Mouse (Mus musculus): ENCODE results near the gene Sucnr1. TPM values are rescaled to one million over a fixed set of nuclear protein-coding genes. Genes with fewer than 3 reads are reported as not detected.
"Not testable (repeated sequence)": the region's sequence is repeated elsewhere in the genome, so short reads cannot be mapped to it uniquely, and the experiment has no call there.

Sucnr1 gene
- total RNA-seq, 2 experiments from 2014 or later: not detected

- intact Hi-C loops (cut with DNase I): no loop called here
- no peak overlapping the region for H3K27ac ChIP-seq
- no peak for DNase-seq (ENCODE audit: extremely low spot score in 1 of 2, low spot score in 2 of 2)
- no peak for TF ChIP-seq CTCF (IDR thresholded peaks at IDR 0.05)
- no peak overlapping the region for H3K4me3 ChIP-seq
These were observed 12.9 kb downstream of the Sucnr1 start for GRCm38 (mm10) chr3:60094386-60095156.

DNA sequence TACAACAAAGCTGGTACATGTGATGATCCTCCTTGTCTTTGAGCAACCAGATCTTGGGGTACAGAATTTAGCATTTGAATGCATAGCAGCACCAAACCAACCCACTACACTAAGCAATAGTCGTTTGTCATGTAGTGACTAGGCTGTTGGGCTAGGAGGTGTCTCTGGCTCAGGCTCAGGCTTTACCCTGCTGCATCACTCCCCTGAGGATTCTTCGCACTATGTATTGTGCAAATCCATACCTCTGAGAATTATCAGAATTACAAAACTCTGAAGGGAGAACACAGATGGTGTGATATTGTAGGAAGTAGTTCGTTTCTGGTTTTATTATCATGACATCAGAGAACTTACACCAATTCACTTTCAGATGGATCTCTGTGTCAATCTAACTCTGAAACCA lies 15.3 kb downstream of the Sucnr1 start:
- no peak for DNase-seq (ENCODE audit: extremely low spot score in 1 of 2, low spot score in 2 of 2)

GRCm38 (mm10) chr3:60097485-60097884 lies 15.8 kb downstream of the Sucnr1 start:
- intact Hi-C loops (cut with DNase I): no loop called here
- Histone ChIP-seq H3K27ac (no peak overlapping the region), H3K4me3 (no peak overlapping the region)
- no peak for DNase-seq (ENCODE audit: extremely low spot score in 1 of 2, low spot score in 2 of 2)
- TF ChIP-seq CTCF (IDR thresholded peaks at IDR 0.05): no peak

More for the DNA sequence above, 15.3 kb downstream of the Sucnr1 start:
- Histone ChIP-seq H3K27ac (no peak overlapping the region), H3K4me3 (no peak overlapping the region)
- no peak for TF ChIP-seq CTCF (IDR thresholded peaks at IDR 0.05)
- intact Hi-C loops (cut with DNase I): no loop called here

- no peak for DNase-seq (ENCODE audit: extremely low spot score in 1 of 2, low spot score in 2 of 2)
- no peak overlapping the region for H3K4me3 ChIP-seq
- intact Hi-C loops (cut with DNase I): no loop called here
These were observed 16.9 kb downstream of the Sucnr1 start for GRCm38 (mm10) chr3:60098521-60098920.

DNA sequence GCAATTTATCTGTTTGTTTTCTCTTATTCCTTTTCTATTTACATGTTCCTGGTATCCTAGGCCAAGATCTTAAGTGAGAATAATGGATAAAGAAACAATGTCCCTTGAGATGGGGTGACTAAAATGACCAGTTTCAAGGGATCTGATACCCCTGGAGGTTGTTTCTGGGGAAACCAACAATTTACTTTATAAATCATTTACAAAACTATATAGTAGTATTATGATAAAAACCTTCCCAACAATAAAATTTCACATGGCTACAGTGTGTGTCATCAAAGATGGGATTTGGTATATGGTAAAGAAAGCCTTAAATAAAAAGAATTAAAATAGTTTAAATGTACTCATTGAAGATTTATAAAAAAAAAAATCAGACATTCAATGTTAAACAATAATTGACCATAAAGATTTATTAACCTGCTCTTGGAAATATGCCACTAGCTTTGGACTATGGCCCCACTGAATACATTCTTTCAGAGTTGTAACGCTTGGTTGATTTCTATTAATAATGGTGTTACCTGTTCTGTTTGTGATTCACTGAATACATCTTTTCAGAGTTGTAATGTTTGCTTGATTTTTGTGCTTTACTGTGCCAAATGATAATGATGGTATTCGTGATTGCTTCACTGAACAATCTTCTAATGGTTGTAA lies 22.9 kb downstream of the Sucnr1 start:
- TF ChIP-seq CTCF (IDR thresholded peaks at IDR 0.05): no peak
- no peak overlapping the region for H3K27ac ChIP-seq
- no peak for DNase-seq (ENCODE audit: extremely low spot score in 1 of 2, low spot score in 2 of 2)
- intact Hi-C loops (cut with DNase I): no loop called here
- no peak overlapping the region for H3K4me3 ChIP-seq

More at GRCm38 (mm10) chr3:60098521-60098920, 16.9 kb downstream of the Sucnr1 start:
- no peak overlapping the region for H3K27ac ChIP-seq
- TF ChIP-seq CTCF (IDR thresholded peaks at IDR 0.05): no peak

GRCm38 (mm10) chr3:60106446-60106845 lies 24.8 kb downstream of the Sucnr1 start:
- intact Hi-C loops (cut with DNase I); H3K4me3 ChIP-seq; DNase-seq (ENCODE audit: extremely low spot score in 1 of 2, low spot score in 2 of 2); H3K27ac ChIP-seq: not testable (repeated sequence)

GRCm38 (mm10) chr3:60107736-60108135 lies 26.1 kb downstream of the Sucnr1 start:
- no peak for TF ChIP-seq CTCF (IDR thresholded peaks at IDR 0.05)
- intact Hi-C loops (cut with DNase I): no loop called here
- Histone ChIP-seq H3K27ac (no peak overlapping the region), H3K4me3 (no peak overlapping the region)
- no peak for DNase-seq (ENCODE audit: extremely low spot score in 1 of 2, low spot score in 2 of 2)

DNA sequence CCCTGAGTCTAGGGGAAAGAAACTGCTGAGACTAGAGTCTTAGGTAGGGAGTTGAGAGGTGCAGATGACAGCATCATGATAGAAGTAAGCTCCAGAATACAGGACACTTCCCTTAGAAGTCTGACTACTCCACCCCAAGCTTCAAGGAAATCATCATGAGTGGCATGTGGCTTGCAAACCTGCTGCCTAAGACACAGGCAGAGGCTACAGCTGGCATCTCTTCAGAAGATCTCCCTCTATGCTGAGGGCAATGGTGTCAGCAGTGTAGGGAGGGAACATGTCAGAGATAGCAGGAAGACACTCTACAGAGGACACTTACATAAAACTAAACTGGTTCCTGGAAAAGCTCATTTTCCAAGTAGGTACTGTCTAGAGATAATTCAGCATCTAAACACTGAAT lies 27.1 kb downstream of the Sucnr1 start:
- no peak for DNase-seq (ENCODE audit: extremely low spot score in 1 of 2, low spot score in 2 of 2)
- no peak for TF ChIP-seq CTCF (IDR thresholded peaks at IDR 0.05)
- intact Hi-C loops (cut with DNase I): no loop called here
- no peak overlapping the region for H3K27ac ChIP-seq
- no peak overlapping the region for H3K4me3 ChIP-seq

DNA sequence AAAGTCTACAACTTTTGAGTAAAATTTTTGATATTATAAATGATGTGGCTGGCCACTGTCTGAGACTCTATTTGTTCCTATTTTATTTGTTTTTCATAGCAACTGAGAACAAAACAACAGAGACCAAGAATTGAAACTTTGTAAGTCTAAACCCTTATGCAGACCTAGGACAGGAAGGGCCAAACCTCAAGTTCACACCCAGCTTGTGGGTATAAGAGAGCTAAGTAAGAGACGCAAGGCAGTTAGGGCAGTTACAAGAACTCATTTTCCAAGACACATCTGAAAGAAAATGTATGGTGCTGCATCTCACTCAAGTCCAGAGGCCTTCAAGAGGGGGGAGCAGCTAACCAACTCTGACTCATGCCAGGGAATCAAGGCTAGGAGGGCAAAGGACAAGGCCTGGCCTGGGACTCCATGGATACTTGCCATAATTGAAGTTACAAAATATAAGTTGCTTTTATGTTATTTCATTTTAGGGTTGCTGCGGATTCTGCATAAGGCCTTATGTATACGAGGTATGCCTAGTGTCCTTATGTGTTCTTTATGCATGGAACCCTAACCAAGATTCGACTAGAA lies 29.6 kb downstream of the Sucnr1 start:
- no peak overlapping the region for H3K4me3 ChIP-seq
- no peak for TF ChIP-seq CTCF (IDR thresholded peaks at IDR 0.05)
- no peak for DNase-seq (ENCODE audit: extremely low spot score in 1 of 2, low spot score in 2 of 2)
- H3K27ac ChIP-seq: no peak overlapping the region
- intact Hi-C loops (cut with DNase I): loop anchor here (5.0 kb wide), 3 partner anchors 239 to 1034 kb away; no protein-coding TSS in a partner anchor

- DNase-seq (ENCODE audit: extremely low spot score in 1 of 2, low spot score in 2 of 2): peak in 1 of 2 experiments; percentile 13
- no peak overlapping the region for H3K27ac ChIP-seq
- no peak overlapping the region for H3K4me3 ChIP-seq
- intact Hi-C loops (cut with DNase I): loop anchor here (5.0 kb wide), 3 partner anchors 240 to 1035 kb away; no protein-coding TSS in a partner anchor
- TF ChIP-seq CTCF (IDR thresholded peaks at IDR 0.05): peak; percentile 83
These were observed 30.4 kb downstream of the Sucnr1 start for GRCm38 (mm10) chr3:60111889-60112646.

DNA sequence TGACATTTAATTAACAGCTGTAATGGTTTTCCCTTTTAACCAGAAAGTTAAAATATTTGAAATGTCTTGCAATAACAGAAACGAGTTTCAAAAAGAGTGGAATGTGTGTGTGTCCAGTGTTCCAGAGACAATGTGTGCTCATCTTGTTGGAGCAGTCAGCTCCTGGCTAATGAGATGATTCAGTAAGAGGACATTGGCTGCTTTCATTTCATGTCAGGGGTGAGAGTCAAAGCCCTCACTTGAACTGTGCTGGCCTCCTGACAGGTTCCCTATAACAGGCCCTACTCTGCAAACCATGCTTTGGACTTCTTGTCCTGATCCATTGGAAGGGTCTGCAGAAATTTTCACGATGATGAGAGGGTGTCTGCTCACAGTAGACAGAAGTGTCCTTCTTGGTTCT lies 32.9 kb downstream of the Sucnr1 start:
- DNase-seq (ENCODE audit: extremely low spot score in 1 of 2, low spot score in 2 of 2): no peak
- intact Hi-C loops (cut with DNase I): loop anchor here (5.0 kb wide), 3 partner anchors 242 to 1037 kb away; no protein-coding TSS in a partner anchor
- no peak for TF ChIP-seq CTCF (IDR thresholded peaks at IDR 0.05)
- Histone ChIP-seq H3K27ac (no peak overlapping the region), H3K4me3 (no peak overlapping the region)
